Mouse (Mus musculus) embryonic facial prominence, embryonic 14.5 days (tissue): ENCODE data around the gene Fcho2. TPM values are rescaled to one million over a fixed set of nuclear protein-coding genes. Genes with fewer than 3 reads are reported as not detected.

ENCODE experiments used
- ATAC-seq: fragments of 200-750 bp; cut with Nextera tagmentation; 2 replicates; pipeline ENCODE4 v1.8.0; 2017; ENCODE audit warnings: low read depth, moderate number of reproducible peaks, moderate TSS enrichment
- DNase-seq: peaks from one replicate; pipeline ENCODE4 v3.0.0-alpha.2; 2015; ENCODE audit warnings: low spot score
- H3K27ac ChIP-seq: fragments of 300-500 bp; sonication (generic); replicated peaks from 2 replicates; pipeline ENCODE4 v1.5.1; 2014; ENCODE audit warnings: low read depth, mild to moderate bottlenecking, low read length, moderate library complexity
- H3K27me3 ChIP-seq: fragments of 300-500 bp; sonication (generic); replicated peaks from 2 replicates; pipeline ENCODE4 v1.6.1; 2014; ENCODE audit warnings: low read length; ENCODE audit not compliant: control insufficient read depth, insufficient read depth
- H3K36me3 ChIP-seq: fragments of 300-500 bp; sonication (generic); 2 replicates; pipeline ENCODE4 v1.6.1; 2014; ENCODE audit warnings: low read length, mixed read lengths; ENCODE audit not compliant: control insufficient read depth, insufficient read depth
- H3K4me1 ChIP-seq: fragments of 300-500 bp; sonication (generic); 2 replicates; pipeline ENCODE4 v1.6.1; 2014; ENCODE audit warnings: antibody characterized with exemption, low read length; ENCODE audit not compliant: control insufficient read depth, insufficient read depth
- H3K4me2 ChIP-seq: fragments of 300-500 bp; sonication (generic); 2 replicates; pipeline ENCODE4 v1.6.1; 2014; ENCODE audit warnings: low read depth, mild to moderate bottlenecking, low read length, moderate library complexity, mixed read lengths
- H3K4me3 ChIP-seq: fragments of 300-500 bp; sonication (generic); 2 replicates; pipeline ENCODE4 v1.5.1; 2014; ENCODE audit warnings: low read depth, mild to moderate bottlenecking, low read length
- H3K9ac ChIP-seq: fragments of 300-500 bp; sonication (generic); 2 replicates; pipeline ENCODE4 v1.6.1; 2014; ENCODE audit warnings: low read depth, mild to moderate bottlenecking, low read length, moderate library complexity, mixed read lengths
- H3K9me3 ChIP-seq: fragments of 300-500 bp; sonication (generic); 2 replicates; pipeline ENCODE4 v1.6.1; 2016; ENCODE audit warnings: low read length; ENCODE audit not compliant: control insufficient read depth
- WGBS: fragments of 180-500 bp; shearing (Covaris S2); extraction: QIAGEN DNeasy Blood & Tissue Kit; methylation state at CpG from one replicate; pipeline ENCODE4 v1.1.7; 2014; 5-methylcytosine and 5-hydroxymethylcytosine counted together
- polyA plus RNA-seq: library from polyadenylated mRNA; unstranded; fragments of >200 nt; fragmentation: Nextera tagmentation; extraction: Ambion mirVana; gene quantifications from 2 replicates; pipeline ENCODE4 v1.2.1, GENCODE M21; 2014

Fcho2 gene
- polyA plus RNA-seq, 1 experiment from 2014 or later = 25.2 TPM

- Histone ChIP-seq H3K27ac (peak overlapping the region; percentile 98), H3K9ac (peak overlapping the region; percentile 98), H3K9me3 (no peaks in the 10 kb centered on the region), H3K4me1 (peaks cover 9% of the 10 kb centered on the region), H3K36me3 (no peaks in the 10 kb centered on the region), H3K27me3 (no peaks in the 10 kb centered on the region), H3K4me3 (peak overlapping the region; percentile 91), H3K4me2 (peak overlapping the region; percentile 62)
- no peak for ATAC-seq
- DNase-seq = no peak
- 26% methylated on average over 12 of the region's 12 CpGs for WGBS
Observed at GRCm38 (mm10) chr13:98813596-98814274, 1.5 kb downstream of the Fcho2 start.

DNA sequence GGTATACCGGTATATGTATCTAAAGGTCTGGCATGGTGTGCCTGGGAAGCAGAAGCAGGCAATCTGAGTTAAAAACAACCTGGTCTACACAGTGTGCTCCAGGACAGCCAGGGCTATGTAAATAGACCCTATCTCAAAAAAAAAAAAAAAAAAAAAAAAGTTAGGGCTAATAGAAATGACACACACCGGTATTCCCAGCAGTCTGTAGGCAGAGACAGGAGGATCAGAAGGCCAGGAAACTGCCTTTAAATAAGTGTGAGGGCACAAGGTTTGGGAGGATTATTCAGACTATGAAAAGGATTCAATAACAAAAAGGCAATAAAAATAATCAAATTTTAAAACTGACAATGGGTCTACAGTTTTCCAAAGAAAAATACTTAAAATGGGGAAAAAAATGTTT, 2.1 kb downstream of the Fcho2 start:
- Histone ChIP-seq H3K27ac (no peak overlapping the region), H3K9me3 (no peaks in the 10 kb centered on the region), H3K4me3 (peak overlapping the region; percentile 91), H3K4me2 (peak overlapping the region; percentile 62), H3K4me1 (peaks cover 9% of the 10 kb centered on the region), H3K9ac (no peak overlapping the region), H3K27me3 (no peaks in the 10 kb centered on the region), H3K36me3 (no peaks in the 10 kb centered on the region)
- ATAC-seq = no peak
- DNase-seq = no peak
- 86% methylated on average over 2 of the region's 2 CpGs for WGBS

- ATAC-seq = no peak
- no peak overlapping the region for H3K27ac ChIP-seq
- no peak overlapping the region for H3K9ac ChIP-seq
- no peaks in the 10 kb centered on the region for H3K36me3 ChIP-seq
- no peak overlapping the region for H3K4me3 ChIP-seq
- DNase-seq = no peak
- H3K4me1 ChIP-seq = peaks cover 9% of the 10 kb centered on the region
- WGBS = 68% methylated on average over 4 of the region's 4 CpGs
- H3K27me3 ChIP-seq = no peaks in the 10 kb centered on the region
- H3K9me3 ChIP-seq = no peaks in the 10 kb centered on the region
- no peak overlapping the region for H3K4me2 ChIP-seq
Observed at GRCm38 (mm10) chr13:98812285-98812684, 3.0 kb downstream of the Fcho2 start.

GRCm38 (mm10) chr13:98810143-98810542, 5.1 kb downstream of the Fcho2 start:
- no peak for ATAC-seq
- H3K4me1 ChIP-seq = peaks cover 9% of the 10 kb centered on the region
- no peaks in the 10 kb centered on the region for H3K9me3 ChIP-seq
- H3K4me2 ChIP-seq = no peak overlapping the region
- WGBS = 55% methylated on average over 6 of the region's 6 CpGs
- no peaks in the 10 kb centered on the region for H3K27me3 ChIP-seq
- H3K9ac ChIP-seq = no peak overlapping the region
- H3K36me3 ChIP-seq = peaks cover 4% of the 10 kb centered on the region
- no peak overlapping the region for H3K4me3 ChIP-seq
- H3K27ac ChIP-seq = no peak overlapping the region
- peak; percentile 58 for DNase-seq

DNA sequence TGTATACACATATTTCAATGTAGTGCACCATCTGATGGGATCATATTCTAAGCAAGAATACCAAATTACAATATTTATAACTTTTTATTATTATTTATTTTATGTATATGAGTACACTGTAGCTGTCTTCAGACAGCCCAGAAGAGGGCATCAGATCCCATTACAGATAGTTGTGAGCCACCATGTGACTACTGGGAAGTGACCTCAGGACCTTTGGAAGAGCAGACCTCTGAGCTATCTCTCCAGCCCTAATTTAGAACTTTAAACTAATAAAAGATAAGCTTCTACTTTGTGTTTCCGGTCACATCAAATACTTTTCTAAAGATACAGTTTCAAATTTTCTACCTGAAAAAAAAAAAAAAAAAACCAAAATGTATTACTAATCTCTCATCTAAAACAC, 6.2 kb downstream of the Fcho2 start:
- Histone ChIP-seq H3K4me3 (no peak overlapping the region), H3K4me1 (peaks cover 9% of the 10 kb centered on the region), H3K27me3 (no peaks in the 10 kb centered on the region), H3K9me3 (no peaks in the 10 kb centered on the region), H3K27ac (no peak overlapping the region), H3K36me3 (peaks cover 14% of the 10 kb centered on the region), H3K4me2 (no peak overlapping the region), H3K9ac (no peak overlapping the region)
- ATAC-seq (no peak), DNase-seq (no peak)
- 86% methylated on average over 1 of the region's 1 CpGs for WGBS

DNA sequence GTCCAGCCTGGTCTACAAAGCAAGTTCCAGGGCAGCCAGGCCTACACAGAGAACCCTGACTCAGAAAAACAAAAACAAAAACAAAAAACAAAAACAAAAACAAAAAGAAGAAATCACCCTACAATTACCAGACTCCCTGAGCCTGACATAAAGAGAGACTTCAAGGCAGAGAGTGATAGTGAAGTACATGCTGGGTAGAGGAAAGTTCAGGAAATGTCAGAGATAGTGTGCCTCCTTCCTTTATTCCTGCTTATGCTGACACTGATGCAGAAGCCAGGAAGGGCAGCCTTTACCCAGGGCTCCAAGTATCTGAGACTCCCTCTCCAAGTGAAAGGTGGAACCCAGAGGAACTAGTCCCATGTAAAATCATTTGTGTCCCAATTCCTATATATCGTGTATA, 10.8 kb downstream of the Fcho2 start:
- Histone ChIP-seq H3K9ac (no peak overlapping the region), H3K4me1 (no peaks in the 10 kb centered on the region), H3K4me2 (no peak overlapping the region), H3K27me3 (no peaks in the 10 kb centered on the region), H3K36me3 (peaks cover 52% of the 10 kb centered on the region), H3K9me3 (peaks cover 9% of the 10 kb centered on the region; the same call in 1 of the 2 replicates), H3K4me3 (no peak overlapping the region), H3K27ac (no peak overlapping the region)
- ATAC-seq = no peak
- WGBS = 100% methylated on average over 1 of the region's 1 CpGs
- DNase-seq = no peak

DNA sequence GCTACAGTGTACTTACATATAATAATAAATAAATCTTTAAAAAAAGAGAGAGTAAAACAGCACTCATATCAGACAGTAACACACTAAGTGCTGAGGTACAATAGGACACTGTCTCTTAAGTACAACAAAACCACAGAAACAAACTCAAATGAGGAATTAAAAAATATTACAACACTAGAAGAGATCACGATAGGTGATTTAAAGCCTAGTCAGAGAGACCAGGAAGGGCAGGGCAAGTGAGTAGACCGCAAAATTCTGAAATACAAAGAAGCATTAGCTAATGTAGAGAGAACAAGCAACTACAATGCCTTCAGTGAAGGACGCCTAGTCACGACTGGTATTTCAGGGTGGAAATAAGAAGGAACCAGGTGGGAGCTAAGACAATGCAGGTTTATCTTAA, 11.6 kb downstream of the Fcho2 start:
- no peak overlapping the region for H3K4me3 ChIP-seq
- no peak for ATAC-seq
- H3K36me3 ChIP-seq = peaks cover 58% of the 10 kb centered on the region
- no peak overlapping the region for H3K27ac ChIP-seq
- peaks cover 9% of the 10 kb centered on the region; the same call in 1 of the 2 replicates for H3K9me3 ChIP-seq
- no peak for DNase-seq
- no peak overlapping the region for H3K9ac ChIP-seq
- H3K4me2 ChIP-seq = no peak overlapping the region
- no peaks in the 10 kb centered on the region for H3K27me3 ChIP-seq
- H3K4me1 ChIP-seq = no peaks in the 10 kb centered on the region
- WGBS = 87% methylated on average over 4 of the region's 4 CpGs

- Histone ChIP-seq H3K4me1 (no peaks in the 10 kb centered on the region), H3K27ac (no peak overlapping the region), H3K27me3 (no peaks in the 10 kb centered on the region), H3K36me3 (peaks cover 61% of the 10 kb centered on the region), H3K9ac (no peak overlapping the region), H3K9me3 (peaks cover 9% of the 10 kb centered on the region; the same call in 1 of the 2 replicates), H3K4me3 (no peak overlapping the region), H3K4me2 (no peak overlapping the region)
- DNase-seq = no peak
- 84% methylated on average over 3 of the region's 3 CpGs for WGBS
- ATAC-seq = no peak
Observed at GRCm38 (mm10) chr13:98802957-98803356, 12.3 kb downstream of the Fcho2 start.

GRCm38 (mm10) chr13:98795511-98795910, 19.7 kb downstream of the Fcho2 start:
- H3K9me3 ChIP-seq = peaks cover 4% of the 10 kb centered on the region; the same call in 1 of the 2 replicates
- no peaks in the 10 kb centered on the region for H3K27me3 ChIP-seq
- WGBS = 93% methylated on average over 3 of the region's 3 CpGs
- H3K4me3 ChIP-seq = no peak overlapping the region
- peaks cover 50% of the 10 kb centered on the region for H3K36me3 ChIP-seq
- no peak for ATAC-seq
- DNase-seq = no peak
- no peaks in the 10 kb centered on the region for H3K4me1 ChIP-seq
- no peak overlapping the region for H3K9ac ChIP-seq
- H3K4me2 ChIP-seq = no peak overlapping the region
- no peak overlapping the region for H3K27ac ChIP-seq
